Mouse (Mus musculus): ENCODE results near the gene Fbxo10.

DNA sequence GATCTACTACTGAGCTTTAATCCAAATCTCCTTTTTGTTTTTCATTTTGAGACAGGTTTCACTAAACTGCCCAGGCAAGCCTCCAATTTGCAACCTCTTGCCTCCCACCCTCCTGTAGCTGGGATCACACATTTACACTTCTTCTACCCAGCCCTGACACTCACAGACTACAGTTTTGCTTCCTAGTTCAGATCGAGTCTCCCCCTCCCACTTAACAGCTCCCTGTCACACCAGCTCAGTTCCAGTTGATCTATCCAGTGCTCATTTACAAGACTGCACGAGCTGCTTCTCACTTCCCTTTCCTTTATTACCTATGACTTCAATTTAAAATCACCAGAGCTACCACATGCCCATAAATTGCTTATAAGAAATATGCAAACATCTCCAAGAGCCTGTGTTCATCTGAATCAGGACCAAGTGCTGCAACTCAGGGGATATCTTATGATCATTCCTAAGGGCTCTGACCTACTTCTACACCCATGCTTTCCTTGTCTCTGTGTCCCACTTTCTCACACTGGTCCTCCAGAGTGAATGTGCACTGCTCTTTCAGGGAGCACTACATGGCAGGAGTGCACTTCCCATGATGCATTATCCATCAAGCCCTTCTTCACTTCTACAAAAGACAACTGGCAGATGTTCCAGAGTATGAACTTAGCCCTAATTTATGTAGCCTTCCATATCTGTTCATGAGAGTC lies 18.2 kb downstream of the Fbxo10 start:
- no peak for TF ChIP-seq CTCF (IDR thresholded peaks at IDR 0.05; ENCODE audit: low read depth, low read length)
- no peak for TF ChIP-seq POLR2A (IDR thresholded peaks at IDR 0.05; ENCODE audit: extremely low read depth, insufficient read depth, low read length)

Measured in liver, adult 2 months (tissue).